In the genomic region with DNA sequence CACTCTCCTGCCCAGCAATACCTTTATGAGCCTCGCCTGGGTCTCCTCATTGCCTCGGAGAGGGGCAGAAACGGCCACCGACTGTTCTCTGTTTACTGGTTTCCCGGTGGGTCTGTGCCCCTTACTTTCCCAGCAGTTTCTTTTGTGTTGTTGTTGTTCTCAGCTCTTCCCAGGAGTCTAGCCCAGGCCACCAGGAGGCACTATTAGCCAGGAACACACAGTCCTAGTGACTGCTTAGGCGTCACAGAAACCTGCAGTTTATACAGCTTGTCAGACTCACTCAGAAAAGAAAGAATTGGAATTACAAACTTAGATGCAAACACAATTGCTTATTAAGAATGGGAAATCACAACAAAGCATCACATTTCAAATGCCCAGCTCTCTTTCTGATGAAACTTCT, we compare ENCODE assay signal across 12 mouse cellular contexts. TPM values are rescaled to one million over a fixed set of nuclear protein-coding genes. Genes with fewer than 3 reads are reported as not detected.
A peak's percentile ranks its signal among the peaks of the same experiment; 100 is the strongest.
DNase-seq lines count a peak whose midpoint lies in the region; ATAC-seq lines count a peak whose summit lies in the region.
"Had no signal": no experiment of that assay in that cellular context is flagged by ENCODE, and none has a peak within 500 bp of the region (broad histone marks: within the 10 kb centered on the region; RNA-seq: fewer than 3 reads in every experiment).

No protein-coding gene starts in this region.

- no peak overlapping the region for H3K27ac ChIP-seq in hindbrain, embryonic 11.5 days (ENCODE audit: low read depth, low read length)
- no peak overlapping the region for H3K27ac ChIP-seq in hindbrain, embryonic 14.5 days
- H3K27ac ChIP-seq in midbrain, embryonic 14.5 days (replicated peaks; ENCODE audit: low read depth, low read length): no peak overlapping the region
- no peak overlapping the region for H3K27ac ChIP-seq in midbrain, embryonic 16.5 days (ENCODE audit: low read length)
- H3K27ac ChIP-seq: heart, adult 2 months; limb, embryonic 15.5 days had no signal

- DNase-seq in hindbrain, embryonic 11.5 days (ENCODE audit: low spot score): peak; percentile 27
- no peak for DNase-seq in hindbrain, embryonic 14.5 days (ENCODE audit: low spot score)
- DNase-seq in midbrain, embryonic 14.5 days: peak; percentile 51
- peak; percentile 6 for DNase-seq in adipocyte (ENCODE audit: low spot score)
- DNase-seq in kidney, postnatal 36 days: peak; percentile 39 to 64
- no peak for DNase-seq in adrenal gland, adult 2 months
- DNase-seq: heart, adult 2 months; thymus, adult 18-20 months had no signal

- H3K4me3 ChIP-seq in hindbrain, embryonic 11.5 days (ENCODE audit: low read depth, low read length): no peak overlapping the region
- H3K4me3 ChIP-seq in hindbrain, embryonic 14.5 days (replicated peaks; ENCODE audit: low read length): no peak overlapping the region
- no peak overlapping the region for H3K4me3 ChIP-seq in midbrain, embryonic 14.5 days (replicated peaks; ENCODE audit: low read depth, low read length)
- H3K4me3 ChIP-seq in midbrain, embryonic 16.5 days (ENCODE audit: low read depth, low read length): no peak overlapping the region
- H3K4me3 ChIP-seq: heart, adult 2 months; limb, embryonic 15.5 days had no signal

- H3K4me2 ChIP-seq in hindbrain, embryonic 11.5 days (replicated peaks; ENCODE audit: low read depth, low read length): no peak overlapping the region
- no peak overlapping the region for H3K4me2 ChIP-seq in hindbrain, embryonic 14.5 days (replicated peaks)
- H3K4me2 ChIP-seq in midbrain, embryonic 14.5 days (ENCODE audit: low read length): no peak overlapping the region
- no peak overlapping the region for H3K4me2 ChIP-seq in midbrain, embryonic 16.5 days (ENCODE audit: low read length)
- H3K4me2 ChIP-seq: limb, embryonic 15.5 days had no signal

- no peaks in the 10 kb centered on the region for H3K9me3 ChIP-seq in hindbrain, embryonic 11.5 days (ENCODE audit: control insufficient read depth, low read length)
- no peaks in the 10 kb centered on the region for H3K9me3 ChIP-seq in hindbrain, embryonic 14.5 days (ENCODE audit: control insufficient read depth, low read length)
- H3K9me3 ChIP-seq in midbrain, embryonic 14.5 days (ENCODE audit: control insufficient read depth, low read length): no peaks in the 10 kb centered on the region
- H3K9me3 ChIP-seq in midbrain, embryonic 16.5 days (replicated peaks; ENCODE audit: control insufficient read depth, low read length, poor library complexity, severe bottlenecking): no peaks in the 10 kb centered on the region
- H3K9me3 ChIP-seq: limb, embryonic 15.5 days had no signal

- ATAC-seq in hindbrain, embryonic 11.5 days (ENCODE audit: low FRiP score): no peak
- no peak for ATAC-seq in hindbrain, embryonic 14.5 days (ENCODE audit: low FRiP score)
- no peak for ATAC-seq in midbrain, embryonic 14.5 days (ENCODE audit: low FRiP score, low TSS enrichment)
- ATAC-seq in midbrain, embryonic 16.5 days: no peak
- no peak for ATAC-seq in activated CD4-positive, CD25-positive, alpha-beta regulatory T cell, adult 4 months

- no peak overlapping the region for H3K9ac ChIP-seq in hindbrain, embryonic 11.5 days (ENCODE audit: low read depth, low read length)
- H3K9ac ChIP-seq in hindbrain, embryonic 14.5 days: no peak overlapping the region
- H3K9ac ChIP-seq in midbrain, embryonic 14.5 days (replicated peaks; ENCODE audit: low read length): no peak overlapping the region
- H3K9ac ChIP-seq in midbrain, embryonic 16.5 days (ENCODE audit: low read depth, low read length): no peak overlapping the region
- H3K9ac ChIP-seq: limb, embryonic 15.5 days had no signal

- 72% methylated on average over 6 of the region's 6 CpGs for WGBS in hindbrain, embryonic 11.5 days
- WGBS in hindbrain, embryonic 14.5 days: 67% methylated on average over 6 of the region's 6 CpGs
- 65% methylated on average over 6 of the region's 6 CpGs for WGBS in midbrain, embryonic 14.5 days
- WGBS in midbrain, embryonic 16.5 days: 69% methylated on average over 6 of the region's 6 CpGs

- H3K4me1 ChIP-seq in hindbrain, embryonic 11.5 days (replicated peaks; ENCODE audit: control insufficient read depth, insufficient read depth, low read length): no peaks in the 10 kb centered on the region
- no peaks in the 10 kb centered on the region for H3K4me1 ChIP-seq in hindbrain, embryonic 14.5 days (replicated peaks; ENCODE audit: control insufficient read depth, insufficient read depth, low read length)
- H3K4me1 ChIP-seq in midbrain, embryonic 14.5 days (ENCODE audit: control insufficient read depth, insufficient read depth, low read length): no peaks in the 10 kb centered on the region
- H3K4me1 ChIP-seq in midbrain, embryonic 16.5 days (ENCODE audit: control insufficient read depth, insufficient read depth, low read length): peaks cover 3% of the 10 kb centered on the region

- H3K36me3 ChIP-seq in hindbrain, embryonic 11.5 days (ENCODE audit: control insufficient read depth, insufficient read depth, low read length): no peaks in the 10 kb centered on the region
- H3K36me3 ChIP-seq in hindbrain, embryonic 14.5 days (replicated peaks; ENCODE audit: control insufficient read depth, insufficient read depth): no peaks in the 10 kb centered on the region
- no peaks in the 10 kb centered on the region for H3K36me3 ChIP-seq in midbrain, embryonic 14.5 days (ENCODE audit: control insufficient read depth, insufficient read depth, low read length)
- no peaks in the 10 kb centered on the region for H3K36me3 ChIP-seq in midbrain, embryonic 16.5 days (ENCODE audit: control insufficient read depth, insufficient read depth, low read length)
- H3K36me3 ChIP-seq: limb, embryonic 15.5 days had no signal

- no peaks in the 10 kb centered on the region for H3K27me3 ChIP-seq in hindbrain, embryonic 11.5 days (ENCODE audit: control insufficient read depth, insufficient read depth, low read length)
- no peaks in the 10 kb centered on the region for H3K27me3 ChIP-seq in hindbrain, embryonic 14.5 days (ENCODE audit: control insufficient read depth, insufficient read depth, low read length)
- H3K27me3 ChIP-seq in midbrain, embryonic 14.5 days (ENCODE audit: control insufficient read depth, insufficient read depth, low read length): no peaks in the 10 kb centered on the region
- no peaks in the 10 kb centered on the region for H3K27me3 ChIP-seq in midbrain, embryonic 16.5 days (ENCODE audit: control insufficient read depth, insufficient read depth, low read depth, low read length)
- H3K27me3 ChIP-seq: limb, embryonic 15.5 days had no signal

RNA-seq across cellular contexts. Expression of gene Erich6b, which starts 0.7 kb away (rescaled TPM):
- not detected in 2 replicates for polyA plus RNA-seq in hindbrain, embryonic 11.5 days (2014; fragmentation: Nextera tagmentation; extraction: Ambion mirVana)
- polyA plus RNA-seq in hindbrain, embryonic 14.5 days (2014; fragmentation: Nextera tagmentation; extraction: Ambion mirVana): not detected in 2 replicates
- polyA plus RNA-seq in midbrain, embryonic 14.5 days (2014; fragmentation: Nextera tagmentation; extraction: Ambion mirVana): not detected in 2 replicates
- polyA plus RNA-seq in midbrain, embryonic 16.5 days (2015; fragmentation: Nextera tagmentation; extraction: Ambion mirVana): not detected in 2 replicates
- total RNA-seq in adrenal gland, adult 2 months (2021): not detected
- not detected in 2 replicates for polyA plus RNA-seq in adrenal gland, adult 2 months (2012; rRNA removed)
- not detected for polyA plus RNA-seq in activated CD4-positive, CD25-positive, alpha-beta regulatory T cell, adult 4 months (2017; shearing (Covaris generic))
- total RNA-seq: heart, adult 2 months had no signal
- polyA plus RNA-seq: heart, adult 2 months; intestine, embryonic 14.5 days; limb, embryonic 15.5 days had no signal

RNA-seq across cellular contexts. Expression of gene Spert, which starts 48.5 kb away (rescaled TPM):
- not detected in 2 replicates for polyA plus RNA-seq in hindbrain, embryonic 11.5 days (2014; fragmentation: Nextera tagmentation; extraction: Ambion mirVana)
- not detected in 2 replicates for polyA plus RNA-seq in hindbrain, embryonic 14.5 days (2014; fragmentation: Nextera tagmentation; extraction: Ambion mirVana)
- polyA plus RNA-seq in midbrain, embryonic 14.5 days (2014; fragmentation: Nextera tagmentation; extraction: Ambion mirVana): not detected in 2 replicates
- not detected in 2 replicates for polyA plus RNA-seq in midbrain, embryonic 16.5 days (2015; fragmentation: Nextera tagmentation; extraction: Ambion mirVana)
- not detected for total RNA-seq in adrenal gland, adult 2 months (2021)
- not detected in 2 replicates for polyA plus RNA-seq in adrenal gland, adult 2 months (2012; rRNA removed)
- polyA plus RNA-seq in activated CD4-positive, CD25-positive, alpha-beta regulatory T cell, adult 4 months (2017; shearing (Covaris generic)): not detected
- total RNA-seq: heart, adult 2 months had no signal
- polyA plus RNA-seq: intestine, embryonic 14.5 days; limb, embryonic 15.5 days had no signal

Comparison
In these comparisons a context has a peak if more than half of its experiments do, and no peak if none do; other contexts are left out.
1. DNase-seq: peak in hindbrain, embryonic 11.5 days (single experiment), midbrain, embryonic 14.5 days (single experiment), adipocyte (single experiment) and kidney, postnatal 36 days (2 of 2); none in hindbrain, embryonic 14.5 days (single experiment) and adrenal gland, adult 2 months (single experiment).